Mouse (Mus musculus): ENCODE results near the gene Med12l. TPM values are rescaled to one million over a fixed set of nuclear protein-coding genes. Genes with fewer than 3 reads are reported as not detected.

Med12l gene
- polyA plus RNA-seq, 2 experiments = 2.4 to 4.5 TPM

DNA sequence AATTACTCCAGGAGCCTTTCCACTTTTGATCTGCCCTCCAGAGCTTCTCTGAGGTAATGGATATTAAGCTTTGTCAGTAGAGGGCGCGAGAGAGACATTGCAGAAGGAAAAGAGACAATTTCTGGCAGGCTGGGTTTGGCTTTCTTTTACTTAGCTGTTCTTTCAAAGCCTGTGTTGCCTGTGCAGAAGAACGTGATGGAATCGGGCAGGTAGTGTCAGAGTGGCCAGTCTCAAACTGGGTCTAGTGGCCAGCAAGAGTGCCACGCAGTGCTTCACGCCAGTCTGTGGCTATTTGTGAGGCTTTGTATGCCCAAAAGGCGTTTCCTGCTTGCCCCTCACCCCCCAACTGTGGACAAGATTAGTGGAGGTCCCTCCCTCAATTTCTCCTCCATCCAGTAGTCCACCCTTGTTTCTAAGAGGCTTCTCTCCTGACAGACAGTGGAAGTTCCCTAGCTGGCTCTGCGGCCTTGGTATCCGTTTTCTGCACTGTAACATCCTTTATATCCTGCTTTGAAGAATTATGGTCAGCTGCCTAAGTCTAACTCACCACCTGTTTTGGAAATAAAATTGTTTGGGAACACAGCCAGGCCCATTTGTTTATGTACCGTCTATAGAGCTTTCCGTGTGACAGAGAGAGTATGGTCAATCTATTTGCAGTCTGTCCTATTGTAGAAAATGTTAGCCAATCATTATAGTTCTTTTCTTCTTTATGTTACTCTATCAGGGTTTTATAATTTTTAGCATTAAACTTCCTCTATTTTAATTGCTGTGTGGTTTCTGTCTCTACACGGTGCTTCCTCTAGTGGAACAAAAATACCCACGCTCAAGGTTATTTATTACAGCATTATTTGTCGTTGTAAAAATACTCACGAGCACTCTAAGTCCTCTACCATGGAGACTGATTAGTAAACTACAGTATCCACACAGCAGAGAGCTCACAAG, 22.5 kb upstream of the Med12l start:
- 44% methylated on average over 15 of the region's 15 CpGs for WGBS
- Histone ChIP-seq H3K4me2 (replicated peaks; ENCODE audit: low read depth, low read length, severe bottlenecking) (no peak overlapping the region), H3K9ac (ENCODE audit: low read depth, low read length, severe bottlenecking) (no peak overlapping the region), H3K27ac (replicated peaks; ENCODE audit: low read depth, low read length) (no peak overlapping the region), H3K4me1 (ENCODE audit: control insufficient read depth, insufficient read depth, low read length) (no peaks in the 10 kb centered on the region), H3K4me3 (replicated peaks; ENCODE audit: low read length) (no peak overlapping the region), H3K27me3 (ENCODE audit: control insufficient read depth, insufficient read depth, low read length) (peaks cover 6% of the 10 kb centered on the region; the same call in 1 of the 2 replicates), H3K36me3 (ENCODE audit: control insufficient read depth, insufficient read depth, low read length) (no peaks in the 10 kb centered on the region), H3K9me3 (ENCODE audit: control insufficient read depth, low read length) (no peaks in the 10 kb centered on the region)
- ATAC-seq (ENCODE audit: low FRiP score, low read depth) (peak; percentile 57), DNase-seq (ENCODE audit: low spot score) (peak; percentile 87)
- no peak for TF ChIP-seq POLR2A (IDR thresholded peaks at IDR 0.05; ENCODE audit: borderline replicate concordance, extremely low read depth, insufficient read depth, insufficient read length)

DNA sequence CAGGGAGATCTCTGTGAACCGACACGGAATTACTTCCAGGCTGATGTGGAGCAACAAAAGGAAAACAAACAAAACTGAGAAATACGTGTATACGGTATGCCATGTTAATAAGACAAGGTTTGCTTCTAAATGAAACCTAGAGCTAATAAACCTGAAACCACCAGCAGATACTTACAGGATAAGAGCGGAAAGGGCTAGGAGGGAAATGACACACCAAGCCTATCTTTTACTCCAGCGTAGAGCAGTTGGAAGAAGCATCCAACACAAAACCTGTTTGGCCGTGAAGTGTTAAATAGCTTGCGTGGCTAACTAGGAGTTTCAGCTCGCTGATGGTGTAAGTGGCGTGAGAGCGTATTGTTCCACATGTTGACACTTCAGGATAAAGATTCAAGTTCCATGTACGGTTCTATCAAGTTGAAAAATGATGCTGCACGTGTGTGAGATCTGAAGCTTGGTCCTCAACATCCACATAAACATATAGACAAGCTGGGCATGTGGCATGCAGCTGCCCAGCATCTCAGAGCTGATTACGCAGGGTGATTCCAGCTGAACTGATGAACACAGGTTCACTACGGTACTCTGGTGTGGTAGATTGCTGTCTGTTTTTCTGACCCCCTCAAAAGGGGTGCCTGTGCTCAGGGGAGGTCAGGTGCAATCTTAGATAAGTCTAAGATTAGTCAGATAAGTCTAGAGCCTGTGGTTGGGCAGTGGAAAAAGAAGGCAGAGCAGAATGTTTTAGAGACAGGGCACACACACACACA, 21.6 kb upstream of the Med12l start:
- H3K4me2 ChIP-seq (replicated peaks; ENCODE audit: low read depth, low read length, severe bottlenecking) = no peak overlapping the region
- H3K4me1 ChIP-seq (ENCODE audit: control insufficient read depth, insufficient read depth, low read length) = no peaks in the 10 kb centered on the region
- no peak for TF ChIP-seq POLR2A (IDR thresholded peaks at IDR 0.05; ENCODE audit: borderline replicate concordance, extremely low read depth, insufficient read depth, insufficient read length)
- H3K9ac ChIP-seq (ENCODE audit: low read depth, low read length, severe bottlenecking) = no peak overlapping the region
- DNase-seq (ENCODE audit: low spot score) (no peak), ATAC-seq (ENCODE audit: low FRiP score, low read depth) (no peak)
- H3K9me3 ChIP-seq (ENCODE audit: control insufficient read depth, low read length) = no peaks in the 10 kb centered on the region
- no peak overlapping the region for H3K4me3 ChIP-seq (replicated peaks; ENCODE audit: low read length)
- WGBS = 78% methylated on average over 15 of the region's 15 CpGs
- peaks cover 6% of the 10 kb centered on the region; the same call in 1 of the 2 replicates for H3K27me3 ChIP-seq (ENCODE audit: control insufficient read depth, insufficient read depth, low read length)
- no peaks in the 10 kb centered on the region for H3K36me3 ChIP-seq (ENCODE audit: control insufficient read depth, insufficient read depth, low read length)
- no peak overlapping the region for H3K27ac ChIP-seq (replicated peaks; ENCODE audit: low read depth, low read length)

- Histone ChIP-seq H3K9ac (ENCODE audit: low read depth, low read length, severe bottlenecking) (no peak overlapping the region), H3K4me3 (replicated peaks; ENCODE audit: low read length) (no peak overlapping the region), H3K27me3 (ENCODE audit: control insufficient read depth, insufficient read depth, low read length) (peaks cover 6% of the 10 kb centered on the region; the same call in 1 of the 2 replicates), H3K9me3 (ENCODE audit: control insufficient read depth, low read length) (no peaks in the 10 kb centered on the region), H3K27ac (replicated peaks; ENCODE audit: low read depth, low read length) (no peak overlapping the region), H3K4me1 (ENCODE audit: control insufficient read depth, insufficient read depth, low read length) (no peaks in the 10 kb centered on the region), H3K4me2 (replicated peaks; ENCODE audit: low read depth, low read length, severe bottlenecking) (no peak overlapping the region), H3K36me3 (ENCODE audit: control insufficient read depth, insufficient read depth, low read length) (no peaks in the 10 kb centered on the region)
- 28% methylated on average over 4 of the region's 4 CpGs for WGBS
- no peak for DNase-seq (ENCODE audit: low spot score)
- no peak for ATAC-seq (ENCODE audit: low FRiP score, low read depth)
- TF ChIP-seq POLR2A (IDR thresholded peaks at IDR 0.05; ENCODE audit: borderline replicate concordance, extremely low read depth, insufficient read depth, insufficient read length) = no peak
Measured at GRCm38 (mm10) chr3:58985816-58986215, 19.8 kb upstream of the Med12l start.

DNA sequence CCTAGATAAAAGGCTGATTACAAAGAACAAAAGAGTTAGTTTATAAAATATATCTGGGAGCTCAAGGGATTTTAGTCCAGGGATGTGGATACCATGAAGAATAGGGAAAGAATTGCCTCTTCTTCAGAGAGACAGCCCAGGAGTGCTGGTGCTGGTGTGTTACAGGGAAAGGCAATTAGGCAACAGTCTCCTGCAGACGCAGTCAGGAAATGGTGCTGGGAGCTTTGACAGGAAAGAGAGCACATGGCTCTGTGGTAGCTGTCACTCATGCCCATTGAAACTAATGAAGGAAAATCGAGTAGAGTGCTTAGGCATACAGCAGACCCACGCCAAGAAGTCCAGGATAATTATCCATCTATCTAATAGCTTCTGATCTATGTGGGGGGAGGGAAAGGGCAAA, 16.3 kb upstream of the Med12l start:
- peaks cover 6% of the 10 kb centered on the region; the same call in 1 of the 2 replicates for H3K27me3 ChIP-seq (ENCODE audit: control insufficient read depth, insufficient read depth, low read length)
- WGBS = 19% methylated on average over 3 of the region's 3 CpGs
- DNase-seq (ENCODE audit: low spot score) = no peak
- H3K4me1 ChIP-seq (ENCODE audit: control insufficient read depth, insufficient read depth, low read length) = no peaks in the 10 kb centered on the region
- no peaks in the 10 kb centered on the region for H3K36me3 ChIP-seq (ENCODE audit: control insufficient read depth, insufficient read depth, low read length)
- ATAC-seq (ENCODE audit: low FRiP score, low read depth) = no peak
- TF ChIP-seq POLR2A (IDR thresholded peaks at IDR 0.05; ENCODE audit: borderline replicate concordance, extremely low read depth, insufficient read depth, insufficient read length) = no peak
- H3K27ac ChIP-seq (replicated peaks; ENCODE audit: low read depth, low read length) = no peak overlapping the region
- no peaks in the 10 kb centered on the region for H3K9me3 ChIP-seq (ENCODE audit: control insufficient read depth, low read length)
- H3K9ac ChIP-seq (ENCODE audit: low read depth, low read length, severe bottlenecking) = no peak overlapping the region
- H3K4me3 ChIP-seq (replicated peaks; ENCODE audit: low read length) = no peak overlapping the region
- no peak overlapping the region for H3K4me2 ChIP-seq (replicated peaks; ENCODE audit: low read depth, low read length, severe bottlenecking)

GRCm38 (mm10) chr3:58990556-58990955, 15.1 kb upstream of the Med12l start:
- Histone ChIP-seq H3K9me3 (ENCODE audit: control insufficient read depth, low read length) (no peaks in the 10 kb centered on the region), H3K4me1 (ENCODE audit: control insufficient read depth, insufficient read depth, low read length) (no peaks in the 10 kb centered on the region), H3K36me3 (ENCODE audit: control insufficient read depth, insufficient read depth, low read length) (no peaks in the 10 kb centered on the region), H3K4me3 (replicated peaks; ENCODE audit: low read length) (no peak overlapping the region), H3K9ac (ENCODE audit: low read depth, low read length, severe bottlenecking) (no peak overlapping the region), H3K27me3 (ENCODE audit: control insufficient read depth, insufficient read depth, low read length) (peaks cover 6% of the 10 kb centered on the region; the same call in 1 of the 2 replicates), H3K27ac (replicated peaks; ENCODE audit: low read depth, low read length) (no peak overlapping the region), H3K4me2 (replicated peaks; ENCODE audit: low read depth, low read length, severe bottlenecking) (no peak overlapping the region)
- no peak for TF ChIP-seq POLR2A (IDR thresholded peaks at IDR 0.05; ENCODE audit: borderline replicate concordance, extremely low read depth, insufficient read depth, insufficient read length)
- ATAC-seq (ENCODE audit: low FRiP score, low read depth) (no peak), DNase-seq (ENCODE audit: low spot score) (no peak)
- WGBS = 60% methylated on average over 3 of the region's 3 CpGs

Data from limb, embryonic 14.5 days (tissue).